Mouse (Mus musculus): ENCODE measurements around the gene Sema4b.

The Sema4b gene

DNA sequence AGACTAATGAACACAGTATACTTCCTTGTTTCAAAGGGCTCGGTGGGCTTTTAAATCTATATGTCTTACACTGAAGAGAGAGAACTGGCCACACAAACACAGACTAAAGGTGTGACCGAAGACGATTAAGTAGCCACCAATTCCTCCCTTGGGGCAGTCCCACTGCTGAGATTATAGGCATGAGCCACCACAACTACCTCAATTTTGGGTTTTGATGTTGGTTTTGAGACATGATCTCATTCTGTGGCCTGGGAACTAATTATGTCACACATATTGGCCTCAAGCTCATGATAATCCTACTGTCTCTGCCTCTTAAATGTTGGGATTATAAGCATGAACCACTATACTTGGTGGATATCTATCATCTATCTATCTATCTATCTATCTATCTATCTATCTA lies 9.2 kb upstream of the Sema4b start:
- DNase-seq (ENCODE audit: low spot score in 2 of 2) = no peak

DNA sequence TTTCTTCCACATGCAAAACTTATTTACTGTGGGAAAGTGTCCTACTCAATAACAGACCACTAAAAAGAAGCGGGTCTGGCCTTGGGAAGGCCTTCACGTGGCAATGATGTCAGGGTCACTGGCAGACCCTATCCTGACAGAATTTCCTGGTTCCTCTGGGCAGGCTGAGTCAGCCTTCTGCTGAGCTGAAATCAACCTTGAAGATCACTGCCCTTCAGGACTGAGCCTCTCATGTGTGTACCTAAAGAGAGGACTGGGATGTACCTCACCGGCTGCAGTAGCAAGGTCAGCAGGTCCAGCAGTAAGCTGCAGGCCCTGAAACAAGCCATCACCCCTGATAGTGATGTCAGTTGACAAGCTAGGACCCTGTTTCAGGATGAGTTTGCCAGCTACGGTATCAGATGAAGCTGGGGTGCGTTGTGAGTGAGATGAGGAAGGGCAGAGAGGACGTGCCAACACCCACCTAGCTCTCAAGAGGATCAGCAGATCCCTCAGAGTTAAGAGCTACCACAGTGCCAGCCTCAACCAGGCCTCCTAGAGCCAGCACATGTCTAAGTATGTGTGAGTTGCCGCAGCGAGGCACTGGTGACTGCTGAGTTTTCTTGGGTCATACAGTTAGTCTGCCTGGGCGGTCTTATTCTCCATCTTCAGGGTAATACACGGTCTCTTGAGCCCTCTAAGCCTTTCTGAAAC lies 8.5 kb upstream of the Sema4b start:
- DNase-seq (ENCODE audit: low spot score in 2 of 2) = no peak

DNA sequence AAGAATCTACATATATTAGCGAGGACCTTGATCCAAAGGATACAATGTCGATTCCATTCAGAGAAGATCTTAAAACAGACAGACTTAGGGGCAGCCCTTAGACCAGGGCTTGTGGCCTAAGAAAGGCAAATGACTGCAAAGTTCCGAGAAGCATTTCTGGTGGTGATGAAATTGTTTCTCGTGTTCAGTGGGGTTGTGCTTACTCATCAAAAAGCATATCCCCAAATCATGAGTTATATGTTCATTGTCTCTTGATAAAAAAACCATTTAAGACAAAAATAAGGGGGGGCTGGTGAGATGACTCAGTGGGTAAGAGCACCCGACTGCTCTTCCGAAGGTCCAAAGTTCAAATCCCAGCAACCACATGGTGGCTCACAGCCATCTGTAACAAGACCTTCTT lies 7.3 kb upstream of the Sema4b start:
- DNase-seq (ENCODE audit: low spot score in 2 of 2) = no peak

DNA sequence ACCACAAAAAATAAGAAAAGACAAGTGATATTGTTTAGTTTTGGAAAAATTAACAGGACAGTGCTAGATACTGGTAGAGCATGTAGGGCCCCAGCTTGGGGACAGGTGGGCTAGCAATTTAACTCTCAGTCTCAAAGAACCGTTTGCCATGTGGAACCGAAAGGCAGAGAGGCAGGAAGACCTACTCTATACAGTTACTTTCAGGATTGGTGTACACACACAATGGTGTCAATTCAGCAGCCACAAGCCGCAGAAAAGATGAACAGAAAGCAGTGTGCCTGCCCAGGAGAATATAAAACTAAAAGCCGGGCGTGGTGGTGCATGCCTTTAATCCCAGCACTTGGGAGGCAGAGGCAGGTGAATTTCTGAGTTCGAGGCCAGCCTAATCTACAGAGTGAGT lies 6.9 kb upstream of the Sema4b start:
- peak in 1 of 2 experiments; percentile 40 for DNase-seq (ENCODE audit: low spot score in 2 of 2)

DNA sequence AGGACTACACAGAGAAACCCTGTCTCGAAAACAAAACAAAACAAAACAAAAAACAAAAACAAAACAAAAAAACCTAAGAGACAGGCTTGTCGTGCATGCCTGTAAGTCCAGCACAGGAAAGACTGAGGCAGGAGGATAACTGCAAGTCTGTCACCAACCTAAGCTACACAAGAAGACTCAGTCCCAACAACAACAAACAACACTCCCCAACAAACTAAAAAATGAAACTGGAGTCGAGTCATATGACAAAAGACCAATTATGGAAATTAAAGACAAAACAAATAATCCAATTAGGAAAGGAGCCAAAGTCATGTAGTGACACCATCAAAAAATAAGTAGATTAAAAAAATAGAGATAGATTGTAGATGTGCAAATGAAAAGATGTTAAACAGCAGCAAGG lies 6.4 kb upstream of the Sema4b start:
- no peak for DNase-seq (ENCODE audit: low spot score in 2 of 2)

DNA sequence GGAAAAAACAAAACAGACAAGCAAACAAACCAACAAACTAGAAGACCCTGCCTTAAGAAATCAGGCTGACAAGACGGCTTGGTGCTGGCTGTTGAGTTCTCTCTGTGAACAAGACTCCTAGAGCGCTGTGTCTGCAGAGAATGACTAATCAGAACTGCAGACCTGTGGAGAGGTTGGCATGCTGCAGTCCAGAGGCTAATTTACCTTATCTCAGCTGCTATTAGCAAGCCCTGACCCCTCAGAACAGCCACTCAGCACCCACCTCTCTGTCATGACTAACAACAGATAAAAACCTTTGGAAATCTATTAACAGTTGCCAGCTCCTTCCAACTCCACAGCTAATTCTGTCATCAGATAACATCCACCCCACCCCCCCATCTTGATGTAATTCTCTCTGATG lies 5.6 kb upstream of the Sema4b start:
- no peak for DNase-seq (ENCODE audit: low spot score in 2 of 2)

DNA sequence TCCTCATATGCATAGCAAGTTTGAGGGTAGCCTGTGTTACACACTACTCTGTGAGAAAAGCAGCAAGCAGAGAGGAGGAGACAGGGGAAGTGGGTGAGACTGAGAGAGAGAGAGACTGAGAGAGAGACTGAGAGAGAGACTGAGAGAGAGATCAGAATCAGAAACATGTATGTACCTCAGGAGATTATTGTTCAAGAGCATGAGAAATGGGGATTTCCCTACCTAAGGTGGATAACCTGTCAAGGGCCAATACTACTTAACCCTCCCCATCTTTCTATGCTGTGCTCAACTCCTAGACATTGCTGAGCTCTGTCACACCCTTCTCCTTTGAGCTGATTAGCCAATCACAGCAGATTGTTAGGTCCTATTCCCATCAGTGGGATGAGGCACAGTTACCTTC lies 4.5 kb upstream of the Sema4b start:
- DNase-seq (ENCODE audit: low spot score in 2 of 2) = no peak

DNA sequence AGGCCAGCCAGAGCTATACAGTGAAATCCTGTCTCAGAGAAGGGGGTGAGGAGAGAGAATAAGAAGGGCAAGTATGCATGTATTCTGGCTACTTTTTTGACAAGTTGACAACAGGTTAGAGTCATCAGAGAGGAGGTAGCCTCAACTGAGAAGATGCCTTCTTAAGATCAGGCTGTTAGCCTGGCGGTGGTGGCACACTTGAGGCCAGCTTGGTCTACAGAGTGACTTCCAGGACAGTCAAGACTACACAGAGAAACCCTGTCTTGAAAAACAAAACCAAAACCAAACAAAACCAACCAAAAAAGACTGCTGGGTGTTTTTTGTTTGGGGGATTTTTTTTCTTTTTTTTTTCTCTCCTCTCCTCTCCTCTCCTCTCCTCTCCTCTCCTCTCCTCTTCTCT lies 3.2 kb upstream of the Sema4b start:
- DNase-seq (ENCODE audit: low spot score in 2 of 2) = no peak

DNA sequence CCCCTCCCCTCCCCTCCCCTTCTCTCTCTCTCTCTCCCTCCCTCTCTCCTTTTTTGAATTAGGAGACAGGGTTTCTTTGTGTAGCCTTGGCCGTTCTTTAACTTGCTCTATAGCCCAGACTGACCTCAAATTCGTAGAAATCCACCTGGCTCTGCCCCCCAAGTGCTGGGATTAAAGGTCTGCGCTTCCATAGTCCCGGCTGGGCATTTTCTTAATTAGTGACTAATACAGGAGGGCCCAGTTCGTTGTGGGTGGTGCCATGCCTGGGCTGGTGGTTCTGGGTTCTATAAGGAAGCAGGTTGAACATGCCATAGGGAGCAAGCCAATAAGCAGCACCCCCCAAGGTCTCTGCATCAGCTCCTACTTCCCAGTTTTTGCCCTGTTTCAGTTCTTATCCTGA lies 2.7 kb upstream of the Sema4b start:
- no peak for DNase-seq (ENCODE audit: low spot score in 2 of 2)

DNA sequence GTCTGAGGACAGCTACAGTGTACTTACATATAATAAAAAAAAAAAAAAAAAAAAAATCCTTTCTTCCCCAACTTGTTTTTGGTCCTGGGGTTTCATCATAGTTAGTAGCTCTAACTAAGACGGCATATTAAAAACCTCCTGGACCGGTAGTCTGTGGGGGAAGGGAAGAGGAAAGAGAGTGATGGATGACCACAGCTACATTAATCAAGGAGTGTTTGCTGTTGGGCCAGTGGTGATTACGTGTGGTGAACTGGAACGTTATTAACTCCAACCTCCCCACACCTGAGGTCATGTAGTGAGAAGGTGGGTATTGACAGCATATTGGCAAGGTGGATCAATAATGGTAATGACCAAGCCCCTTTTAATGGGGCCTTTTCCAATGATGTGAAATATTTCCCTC lies 2.1 kb upstream of the Sema4b start:
- no peak for DNase-seq (ENCODE audit: low spot score in 2 of 2)

DNA sequence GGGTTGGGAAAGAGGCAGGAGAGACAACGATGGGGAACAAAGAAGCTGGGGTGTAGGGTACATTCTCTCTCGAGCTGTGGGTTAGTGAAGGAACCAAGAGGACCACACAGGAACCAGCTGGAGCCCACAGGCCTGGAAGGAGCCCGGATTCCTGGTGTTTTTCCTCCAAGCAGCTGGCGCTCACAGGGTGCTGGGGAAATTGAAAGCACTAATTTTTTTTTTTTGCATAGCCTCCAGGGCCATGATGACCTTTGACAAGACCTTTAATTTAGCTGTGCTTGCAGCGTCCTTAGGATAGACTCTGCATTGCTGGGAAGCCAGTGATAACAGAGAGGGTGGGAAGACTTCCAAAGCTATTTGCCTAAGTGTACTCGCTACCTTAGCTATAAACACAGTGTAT lies 1.7 kb upstream of the Sema4b start:
- DNase-seq (ENCODE audit: low spot score in 2 of 2) = peak; percentile 22 to 37

DNA sequence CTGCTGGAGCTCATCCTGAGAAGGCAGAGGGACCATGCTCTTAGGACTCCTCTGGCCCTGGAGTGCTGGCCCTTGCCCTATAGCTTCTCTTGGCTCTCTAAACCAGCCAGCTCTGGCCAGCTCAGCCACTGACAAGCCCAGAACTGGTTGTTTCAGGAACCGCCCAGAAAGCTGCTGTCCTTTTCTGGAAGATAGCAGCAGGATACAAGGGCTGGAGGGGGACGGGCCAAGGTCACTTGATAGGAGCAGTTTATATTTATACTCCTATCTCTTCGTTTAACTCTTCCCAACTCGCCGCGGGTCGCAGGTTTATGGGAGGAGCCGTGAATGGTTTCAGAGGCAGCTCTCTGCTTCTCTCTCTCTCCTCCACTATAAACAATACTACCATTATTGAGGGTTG lies 620 bp upstream of the Sema4b start:
- DNase-seq (ENCODE audit: low spot score in 2 of 2) = peak in 1 of 2 experiments; percentile 72

DNA sequence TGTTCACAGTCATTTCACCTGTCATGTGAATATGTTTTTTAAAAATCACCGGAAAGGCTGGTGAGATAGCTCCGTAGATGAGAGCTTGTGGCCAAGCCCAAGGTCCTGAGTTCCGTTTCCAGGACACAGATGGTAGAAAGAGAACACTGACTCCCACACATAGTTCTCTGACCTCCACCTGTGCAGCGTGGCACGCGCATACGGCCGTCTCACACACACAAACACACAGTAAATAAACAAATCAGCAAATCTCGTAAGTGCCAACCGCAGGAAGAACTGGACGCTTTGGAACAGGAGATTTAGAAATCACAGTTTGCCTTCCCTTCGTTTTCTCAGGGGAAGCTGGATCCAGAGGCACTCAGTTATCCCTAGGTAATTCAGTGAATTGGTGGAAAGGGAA lies 860 bp downstream of the Sema4b start:
- no peak for DNase-seq (ENCODE audit: low spot score in 2 of 2)

DNA sequence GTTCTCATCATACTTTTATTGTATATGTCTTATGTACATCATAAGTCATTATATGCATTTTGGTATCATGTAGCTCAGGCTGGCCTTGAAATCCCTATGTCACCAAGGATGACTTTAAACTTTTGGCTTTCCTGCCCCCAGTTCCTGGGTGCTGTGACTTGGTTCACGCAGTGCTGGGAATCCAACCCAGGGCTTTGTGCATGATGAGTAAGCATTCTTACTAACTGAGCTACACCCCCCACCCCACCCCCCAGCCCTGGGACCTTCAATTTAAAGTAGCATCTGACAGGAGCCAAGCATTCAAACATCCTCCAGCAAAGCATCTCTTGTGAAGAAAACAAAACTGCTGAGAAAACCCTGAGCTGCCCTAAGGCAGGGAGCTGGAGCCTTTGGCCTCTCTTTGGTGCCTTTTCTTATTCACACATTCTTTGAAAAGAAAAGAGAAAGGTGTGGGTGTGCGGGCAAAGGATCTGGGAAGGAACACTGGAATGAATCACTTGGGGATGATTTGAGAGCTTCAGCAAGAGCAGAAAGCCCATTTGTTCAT lies 2.0 kb downstream of the Sema4b start:
- DNase-seq (ENCODE audit: low spot score in 2 of 2) = no peak

DNA sequence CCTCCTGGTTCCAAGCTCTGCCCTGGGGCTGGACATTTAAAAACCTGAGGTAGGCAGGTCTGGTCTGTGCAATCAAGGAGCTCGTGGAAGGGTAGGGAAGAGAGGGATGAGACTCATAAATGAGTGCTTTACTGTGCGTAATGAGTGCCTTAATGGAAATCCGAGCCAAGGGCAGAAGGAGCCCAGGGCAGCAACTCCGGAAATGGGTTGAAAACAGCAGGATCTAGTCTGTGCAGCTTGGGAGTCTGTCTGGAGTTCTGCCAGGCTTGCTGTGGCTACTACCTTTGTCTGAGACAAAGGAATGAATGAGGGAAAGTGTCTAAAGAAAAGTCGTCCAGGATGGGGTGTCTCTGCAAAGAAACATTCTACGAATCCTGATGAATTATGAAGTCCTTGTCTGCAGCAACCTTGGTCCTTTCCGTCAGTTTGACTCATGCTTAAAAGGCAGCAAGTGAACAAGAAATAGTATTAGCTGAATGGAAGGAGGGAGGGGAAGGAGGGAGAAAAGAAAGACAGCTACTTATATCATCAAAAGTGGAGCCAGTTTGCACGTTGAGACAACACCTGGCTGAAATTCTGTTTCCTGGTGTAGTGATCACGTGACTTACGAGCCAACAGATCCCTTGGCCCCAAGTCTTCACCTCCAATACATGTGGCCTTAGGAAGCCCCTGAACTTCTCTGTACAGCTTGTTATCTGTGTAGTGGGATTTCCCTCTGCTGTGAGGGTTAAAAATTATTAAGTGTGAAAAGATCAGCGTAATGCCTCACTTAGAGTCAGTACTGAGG lies 2.7 kb downstream of the Sema4b start:
- no peak for DNase-seq (ENCODE audit: low spot score in 2 of 2)

DNA sequence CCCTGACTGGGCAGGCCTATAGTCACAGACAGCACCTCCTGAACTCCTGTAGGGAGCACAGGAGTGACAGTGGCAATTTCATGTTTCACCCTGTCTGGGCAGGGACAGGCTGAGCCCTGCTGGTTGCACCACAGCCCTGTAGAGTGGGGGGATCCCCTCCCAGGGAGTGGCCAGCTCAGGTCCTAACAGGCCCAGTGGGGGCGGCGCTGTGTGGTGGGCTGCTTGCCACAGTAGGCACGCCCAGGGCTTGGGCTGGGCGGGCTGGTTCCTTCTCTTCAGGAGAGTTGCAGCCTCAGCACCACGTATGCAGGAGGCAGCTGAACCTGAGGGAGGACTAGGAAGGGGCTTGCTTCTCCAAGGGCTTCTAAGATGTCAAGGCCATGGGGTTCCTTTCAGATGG lies 4.8 kb downstream of the Sema4b start:
- peak; percentile 65 to 76 for DNase-seq (ENCODE audit: low spot score in 2 of 2)

DNA sequence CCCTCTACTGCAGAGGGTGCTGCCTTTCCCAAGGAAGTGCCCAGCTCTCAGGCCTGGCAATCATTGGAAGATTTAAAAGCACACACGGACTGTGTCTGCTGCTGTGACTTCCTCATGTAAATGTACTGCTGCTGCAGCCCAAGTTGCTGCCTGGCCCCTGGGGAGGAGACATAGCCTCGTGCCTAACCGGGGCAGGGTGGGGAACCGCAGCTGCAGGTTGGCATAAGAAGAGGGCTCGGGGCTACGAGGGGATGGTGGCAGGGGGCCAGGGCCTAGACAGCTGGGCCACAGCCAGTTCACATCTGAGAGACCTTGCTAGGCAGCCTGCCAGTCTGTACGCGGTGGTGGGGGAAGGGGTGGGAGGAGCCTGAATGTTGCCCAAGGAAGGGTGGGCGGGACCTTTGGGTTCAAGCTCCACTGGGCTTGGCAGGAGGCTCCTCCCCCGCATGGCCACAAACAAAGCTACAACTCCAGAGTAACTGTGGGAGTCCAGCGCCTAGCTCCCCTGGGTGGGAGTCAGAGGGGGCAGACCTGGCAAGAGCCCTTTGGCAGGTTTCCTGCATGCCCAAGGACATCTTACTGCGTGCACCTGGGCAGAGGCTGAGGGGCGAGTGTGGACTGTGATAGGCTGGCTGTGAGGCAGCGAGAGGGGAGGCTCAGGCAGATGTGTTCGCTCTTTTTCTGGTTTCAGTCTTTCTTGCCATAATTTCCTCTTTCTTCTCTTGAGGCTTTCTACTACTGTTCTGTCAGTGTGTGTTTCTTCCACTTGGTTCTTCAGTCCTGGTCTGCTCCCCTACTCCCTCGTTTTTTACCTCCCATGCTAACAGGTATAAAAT lies 5.8 kb downstream of the Sema4b start:
- DNase-seq (ENCODE audit: low spot score in 2 of 2) = peak; percentile 86 to 93

DNA sequence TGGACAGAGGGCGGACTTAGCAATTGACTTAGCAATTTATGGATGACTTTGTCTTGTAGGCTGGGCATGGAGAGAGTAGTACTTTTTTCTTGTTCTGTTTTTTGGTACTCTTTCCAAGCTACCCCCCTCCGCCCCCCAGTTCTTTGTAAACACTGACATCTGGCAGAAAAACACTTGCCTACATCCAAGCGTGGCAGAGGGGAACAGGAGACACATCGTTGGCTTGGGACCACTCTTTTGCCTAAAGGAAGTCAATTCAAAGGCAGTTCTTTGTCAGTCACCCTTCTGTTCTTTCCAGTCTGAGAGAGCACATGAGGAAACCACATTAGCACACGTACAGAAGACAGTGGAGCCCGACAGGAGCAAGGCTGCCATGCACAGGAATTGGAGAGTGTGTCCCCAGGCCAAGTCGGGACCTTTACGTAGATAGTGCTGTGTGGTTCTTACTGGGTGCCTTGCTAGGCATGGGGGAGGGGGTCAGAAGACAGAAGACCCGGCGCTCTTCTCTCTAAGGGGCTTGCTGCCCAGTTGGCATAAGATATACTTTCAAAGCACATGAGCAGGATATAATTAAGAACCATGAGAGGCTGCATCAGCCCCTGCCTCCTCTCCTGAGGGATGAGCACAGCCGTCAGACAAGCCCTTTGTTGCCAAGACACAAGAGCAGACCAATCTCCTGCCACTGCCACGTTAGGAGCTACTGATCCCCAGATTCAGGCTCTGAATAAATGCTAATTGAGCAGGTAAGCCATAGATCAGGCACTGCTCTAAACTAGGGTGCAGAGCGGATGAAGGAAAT lies 7.5 kb downstream of the Sema4b start:
- peak; percentile 32 to 36 for DNase-seq (ENCODE audit: low spot score in 2 of 2)

DNA sequence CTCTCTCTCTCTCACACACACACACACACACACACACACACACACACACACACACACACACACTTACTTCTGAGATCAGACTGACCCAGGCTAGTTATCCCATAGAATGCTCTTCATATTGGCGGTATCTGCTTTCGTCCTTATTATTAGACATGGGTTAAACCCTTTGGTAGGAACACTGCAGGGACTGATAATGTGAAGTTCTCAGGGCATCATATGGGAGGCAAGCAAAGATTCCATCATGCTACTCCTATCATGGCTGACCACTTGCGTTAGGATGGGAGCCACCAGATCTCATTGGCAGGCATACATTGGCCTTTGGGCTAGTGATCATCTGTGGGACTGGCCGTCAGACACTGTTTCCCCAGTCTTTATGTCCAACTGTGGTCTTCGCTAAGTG lies 8.5 kb downstream of the Sema4b start:
- DNase-seq (ENCODE audit: low spot score in 2 of 2) = peak in 1 of 2 experiments; percentile 28

DNA sequence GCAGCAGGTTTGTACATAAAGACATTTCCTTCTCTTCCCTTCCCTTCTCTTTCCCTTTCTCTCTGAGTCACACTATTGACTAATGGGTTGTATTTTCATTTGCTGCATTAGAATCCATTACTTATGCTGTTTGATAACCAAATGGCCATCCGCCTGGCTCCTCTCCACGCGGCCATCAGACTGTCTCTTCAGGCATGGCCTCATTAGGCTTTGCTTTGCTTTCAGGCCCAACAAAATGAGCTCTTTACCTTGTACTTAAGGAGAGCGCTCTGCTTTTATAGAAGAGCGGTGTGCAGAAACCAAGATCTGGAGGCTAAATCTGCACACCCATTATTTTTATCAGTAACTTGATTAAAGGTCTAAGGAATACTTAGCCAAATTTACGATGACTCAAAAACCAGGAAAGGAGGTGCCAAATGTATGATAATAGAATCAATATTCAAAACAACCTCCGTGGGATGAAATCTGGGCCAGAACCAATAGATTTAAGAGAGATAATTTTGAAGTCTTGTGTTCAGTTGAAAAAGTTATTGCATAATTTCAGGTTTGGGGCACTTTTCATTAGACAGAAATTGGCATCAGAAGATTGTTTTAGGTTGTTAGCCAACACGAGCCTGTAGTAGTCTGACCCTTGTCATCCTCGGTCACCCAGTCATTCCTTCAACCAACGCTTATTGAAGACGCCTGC lies 9.1 kb downstream of the Sema4b start:
- peak; percentile 13 to 19 for DNase-seq (ENCODE audit: low spot score in 2 of 2)

DNA sequence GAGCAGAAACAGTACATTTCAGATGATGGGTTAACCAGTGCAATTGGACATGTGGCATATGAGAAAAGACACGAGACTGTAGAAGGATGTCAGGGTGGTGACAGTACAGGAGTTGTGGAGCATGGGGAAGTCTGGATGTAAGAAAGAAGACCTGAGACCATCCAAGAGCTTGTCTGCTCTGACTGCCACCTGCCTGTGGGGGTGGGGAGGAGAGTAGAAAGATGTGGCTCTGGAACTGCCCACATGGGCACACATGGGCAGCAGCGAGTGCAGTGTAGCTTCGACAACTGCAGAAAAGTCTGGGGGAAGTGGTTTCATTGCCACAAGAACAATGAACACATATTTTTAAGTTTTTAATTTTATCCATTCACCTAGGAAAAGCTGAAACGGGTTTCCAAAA lies 10.7 kb downstream of the Sema4b start:
- peak; percentile 62 to 78 for DNase-seq (ENCODE audit: low spot score in 2 of 2)

All from spleen, postnatal 10 days (tissue).